Mouse (Mus musculus): Measurements from ENCODE around the gene Slc25a48. TPM values are rescaled to one million over a fixed set of nuclear protein-coding genes. Genes with fewer than 3 reads are reported as not detected.

Slc25a48 gene
- total RNA-seq, 2 experiments from 2014 or later: 0.12 TPM; not detected in 1

GRCm38 (mm10) chr13:56444996-56445395 is 6.8 kb downstream of the Slc25a48 start:
- DNase-seq (ENCODE audit: low spot score in 2 of 2): no peak

- peak in 1 of 2 experiments; percentile 41 for DNase-seq (ENCODE audit: low spot score in 2 of 2)
These were observed 11.3 kb downstream of the Slc25a48 start for GRCm38 (mm10) chr13:56449239-56450030.

GRCm38 (mm10) chr13:56450035-56450434 is 11.9 kb downstream of the Slc25a48 start:
- no peak for DNase-seq (ENCODE audit: low spot score in 2 of 2)

GRCm38 (mm10) chr13:56458001-56458400 is 19.8 kb downstream of the Slc25a48 start:
- DNase-seq (ENCODE audit: low spot score in 2 of 2): no peak

- no peak for DNase-seq (ENCODE audit: low spot score in 2 of 2)
These were observed 23.3 kb downstream of the Slc25a48 start for GRCm38 (mm10) chr13:56461460-56461859.

- no peak for DNase-seq (ENCODE audit: low spot score in 2 of 2)
These were observed 24.6 kb downstream of the Slc25a48 start for GRCm38 (mm10) chr13:56462791-56463190.

- DNase-seq (ENCODE audit: low spot score in 2 of 2): peak in 1 of 2 experiments; percentile 19
These were observed 25.1 kb downstream of the Slc25a48 start for GRCm38 (mm10) chr13:56463261-56463660.

GRCm38 (mm10) chr13:56463750-56464149 is 25.6 kb downstream of the Slc25a48 start:
- DNase-seq (ENCODE audit: low spot score in 2 of 2): no peak

GRCm38 (mm10) chr13:56467786-56468185 is 29.6 kb downstream of the Slc25a48 start:
- DNase-seq (ENCODE audit: low spot score in 2 of 2): no peak

GRCm38 (mm10) chr13:56468536-56468935 is 30.4 kb downstream of the Slc25a48 start:
- no peak for DNase-seq (ENCODE audit: low spot score in 2 of 2)

- no peak for DNase-seq (ENCODE audit: low spot score in 2 of 2)
These were observed 33.1 kb downstream of the Slc25a48 start for GRCm38 (mm10) chr13:56471211-56471610.

GRCm38 (mm10) chr13:56471951-56472350 is 33.8 kb downstream of the Slc25a48 start:
- peak in 1 of 2 experiments; percentile 38 for DNase-seq (ENCODE audit: low spot score in 2 of 2)

- no peak for DNase-seq (ENCODE audit: low spot score in 2 of 2)
These were observed 34.5 kb downstream of the Slc25a48 start for GRCm38 (mm10) chr13:56472661-56473060.

- DNase-seq (ENCODE audit: low spot score in 2 of 2): peak; percentile 35 to 65
These were observed 37.2 kb downstream of the Slc25a48 start for GRCm38 (mm10) chr13:56475363-56475762.

GRCm38 (mm10) chr13:56476790-56477189 is 38.6 kb downstream of the Slc25a48 start:
- DNase-seq (ENCODE audit: low spot score in 2 of 2): no peak

GRCm38 (mm10) chr13:56477271-56477670 is 39.1 kb downstream of the Slc25a48 start:
- peak; percentile 42 to 84 for DNase-seq (ENCODE audit: low spot score in 2 of 2)

GRCm38 (mm10) chr13:56478027-56478426 is 39.9 kb downstream of the Slc25a48 start:
- no peak for DNase-seq (ENCODE audit: low spot score in 2 of 2)

- no peak for DNase-seq (ENCODE audit: low spot score in 2 of 2)
These were observed 44.0 kb downstream of the Slc25a48 start, which contains the start of gene Il9 for GRCm38 (mm10) chr13:56482146-56482545. Gene Il9, minus strand, starts transcription at chr13:56482246.

- no peak for DNase-seq (ENCODE audit: low spot score in 2 of 2)
These were observed 49.9 kb downstream of the Slc25a48 start for GRCm38 (mm10) chr13:56488012-56488411.

GRCm38 (mm10) chr13:56494440-56494839 is 56.3 kb downstream of the Slc25a48 start:
- DNase-seq (ENCODE audit: low spot score in 2 of 2): no peak

- no peak for DNase-seq (ENCODE audit: low spot score in 2 of 2)
These were observed 62.0 kb downstream of the Slc25a48 start for GRCm38 (mm10) chr13:56500132-56500531.

- no peak for DNase-seq (ENCODE audit: low spot score in 2 of 2)
These were observed 62.5 kb downstream of the Slc25a48 start for GRCm38 (mm10) chr13:56500636-56501035.

Measured in layer of hippocampus, postnatal 14 days (tissue).